Mouse (Mus musculus) regulatory T cell (primary cell): ENCODE data around the gene Dnaic1.
"Not testable (repeated sequence)": the region's sequence is repeated elsewhere in the genome, so short reads cannot be mapped to it uniquely, and the experiment has no call there.

Experiments used
- in situ Hi-C: fragments of 300-600 bp; cut with MboI, MseI; formaldehyde crosslinking; loops from one replicate; pipeline ENCODE4 v1.15.1; 2025; ENCODE audit warnings: high pct_unique_total_duplicates

Dnaic1 gene

GRCm38 (mm10) chr4:41662723-41663122 lies 93.1 kb downstream of the Dnaic1 start:
- in situ Hi-C loops: no loop called here

- in situ Hi-C loops: no loop called here
These were observed 94.0 kb downstream of the Dnaic1 start for GRCm38 (mm10) chr4:41663614-41664013.

- in situ Hi-C loops: no loop called here
These were observed 95.0 kb downstream of the Dnaic1 start for GRCm38 (mm10) chr4:41664533-41664932.

- in situ Hi-C loops: no loop called here
These were observed 95.6 kb downstream of the Dnaic1 start for GRCm38 (mm10) chr4:41665009-41665675.

GRCm38 (mm10) chr4:41666646-41667045 lies 97.1 kb downstream of the Dnaic1 start:
- in situ Hi-C loops: no loop called here

GRCm38 (mm10) chr4:41670836-41671235 lies 101.3 kb downstream of the Dnaic1 start:
- in situ Hi-C loops: no loop called here

- in situ Hi-C loops: no loop called here
These were observed 101.9 kb downstream of the Dnaic1 start for GRCm38 (mm10) chr4:41671500-41671899.

- in situ Hi-C loops: no loop called here
These were observed 102.4 kb downstream of the Dnaic1 start for GRCm38 (mm10) chr4:41671963-41672480.

GRCm38 (mm10) chr4:41672522-41672963 lies 103.0 kb downstream of the Dnaic1 start:
- in situ Hi-C loops: no loop called here

GRCm38 (mm10) chr4:41673186-41673585 lies 103.6 kb downstream of the Dnaic1 start:
- in situ Hi-C loops: no loop called here

- in situ Hi-C loops: no loop called here
These were observed 106.9 kb downstream of the Dnaic1 start for GRCm38 (mm10) chr4:41676248-41677005.

GRCm38 (mm10) chr4:41677006-41677629 lies 107.5 kb downstream of the Dnaic1 start:
- in situ Hi-C loops: no loop called here

- in situ Hi-C loops: no loop called here
These were observed 109.3 kb downstream of the Dnaic1 start for GRCm38 (mm10) chr4:41678863-41679262.

GRCm38 (mm10) chr4:41679291-41679690 lies 109.7 kb downstream of the Dnaic1 start:
- in situ Hi-C loops: no loop called here

- in situ Hi-C loops: no loop called here
These were observed 111.6 kb downstream of the Dnaic1 start for GRCm38 (mm10) chr4:41681176-41681575.

GRCm38 (mm10) chr4:41681947-41682346 lies 112.4 kb downstream of the Dnaic1 start:
- in situ Hi-C loops: no loop called here

GRCm38 (mm10) chr4:41682789-41683188 lies 113.2 kb downstream of the Dnaic1 start:
- in situ Hi-C loops: no loop called here

GRCm38 (mm10) chr4:41683303-41683702 lies 113.7 kb downstream of the Dnaic1 start:
- in situ Hi-C loops: not testable (repeated sequence)

- in situ Hi-C loops: not testable (repeated sequence)
These were observed 114.8 kb downstream of the Dnaic1 start for GRCm38 (mm10) chr4:41684131-41684930.

GRCm38 (mm10) chr4:41684931-41685453 lies 115.4 kb downstream of the Dnaic1 start:
- in situ Hi-C loops: not testable (repeated sequence)

GRCm38 (mm10) chr4:41685882-41686492 lies 116.4 kb downstream of the Dnaic1 start:
- in situ Hi-C loops: not testable (repeated sequence)
